Mouse (Mus musculus) limb, embryonic 13.5 days (tissue): ENCODE data around the gene Ppp1cc. TPM values are rescaled to one million over a fixed set of nuclear protein-coding genes. Genes with fewer than 3 reads are reported as not detected.

ENCODE experiments used
- polyA plus RNA-seq: library from polyadenylated mRNA; unstranded; fragments of >200 nt; fragmentation: Nextera tagmentation; extraction: Ambion mirVana; gene quantifications from 2 replicates; pipeline ENCODE4 v1.2.1, GENCODE M21; 2015

Gene Ppp1cc
- polyA plus RNA-seq, 1 experiment from 2014 or later, result 235 TPM

Other genes with a start within 250 kb of the Ppp1cc start
- 3.8 and 4.1 TPM in 2 replicates for gene Cux2, start 108.2 kb upstream of the Ppp1cc start, polyA plus RNA-seq
- 0.61 and 1.0 TPM in 2 replicates for gene Myl2, start 57.3 kb upstream of the Ppp1cc start, polyA plus RNA-seq
- 0.14 TPM in 1 of 2 replicates, not detected in the other for gene Ccdc63, start 17.5 kb upstream of the Ppp1cc start, polyA plus RNA-seq
- gene Hvcn1, start 48.5 kb downstream of the Ppp1cc start, polyA plus RNA-seq, result 9.6 and 9.8 TPM in 2 replicates
- 5.7 and 5.8 TPM in 2 replicates for gene Tctn1, start 106.2 kb downstream of the Ppp1cc start, polyA plus RNA-seq
- gene Pptc7, start 126.1 kb downstream of the Ppp1cc start, polyA plus RNA-seq, result 8.5 and 8.8 TPM in 2 replicates
- 17.1 TPM in 2 replicates for gene Rad9b, start 196.0 kb downstream of the Ppp1cc start, polyA plus RNA-seq
- 185 and 193 TPM in 2 replicates for gene Vps29, start 196.1 kb downstream of the Ppp1cc start, polyA plus RNA-seq
- gene Gpn3, start 213.6 kb downstream of the Ppp1cc start, polyA plus RNA-seq, result 78.2 and 81.9 TPM in 2 replicates
- gene Fam216a, start 214.1 kb downstream of the Ppp1cc start, polyA plus RNA-seq, result 85.3 and 89.6 TPM in 2 replicates
- 99.4 and 106 TPM in 2 replicates for gene Arpc3, start 233.6 kb downstream of the Ppp1cc start, polyA plus RNA-seq